Mouse (Mus musculus): Measurements from ENCODE around the gene Plscr4. TPM values are rescaled to one million over a fixed set of nuclear protein-coding genes. Genes with fewer than 3 reads are reported as not detected.

Gene Plscr4
- polyA plus RNA-seq (2014; fragmentation: Illumina TruSeq; extraction: RNeasy Lipid Tissue Mini Kit (QIAGEN cat#74804); ENCODE audit: insufficient read depth, low read depth, low replicate concordance), result 21.2 TPM

GRCm38 (mm10) chr9:92457261-92458058, at the start of gene Plscr4:
Gene Plscr4 (plus strand): TSS chr9:92457373.

Other genes starting within 250 kb of the Plscr4 start
- 53.1 TPM for gene Plscr1, start 207.6 kb upstream of the Plscr4 start, polyA plus RNA-seq (2014; fragmentation: Illumina TruSeq; extraction: RNeasy Lipid Tissue Mini Kit (QIAGEN cat#74804); ENCODE audit: insufficient read depth, low read depth, low replicate concordance)
- 23.3 TPM for gene Plscr2, start 181.8 kb upstream of the Plscr4 start, polyA plus RNA-seq (2014; fragmentation: Illumina TruSeq; extraction: RNeasy Lipid Tissue Mini Kit (QIAGEN cat#74804); ENCODE audit: insufficient read depth, low read depth, low replicate concordance)
- gene 1700057G04Rik, start 148.0 kb upstream of the Plscr4 start, polyA plus RNA-seq (2014; fragmentation: Illumina TruSeq; extraction: RNeasy Lipid Tissue Mini Kit (QIAGEN cat#74804); ENCODE audit: insufficient read depth, low read depth, low replicate concordance), result not detected
- 16.0 TPM for gene Plod2, start 84.8 kb downstream of the Plscr4 start, polyA plus RNA-seq (2014; fragmentation: Illumina TruSeq; extraction: RNeasy Lipid Tissue Mini Kit (QIAGEN cat#74804); ENCODE audit: insufficient read depth, low read depth, low replicate concordance)